Mouse (Mus musculus): ENCODE results near the gene Atcay. TPM values are rescaled to one million over a fixed set of nuclear protein-coding genes. Genes with fewer than 3 reads are reported as not detected.

Atcay gene
- 33.7 and 36.8 TPM in 2 replicates for polyA plus RNA-seq (2016; fragmentation: Nextera tagmentation; extraction: Ambion mirVana)

- Histone ChIP-seq H3K4me1 (peaks cover 36% of the 10 kb centered on the region), H3K36me3 (no peaks in the 10 kb centered on the region), H3K9ac (peak within 1 kb of the TSS; percentile 77), H3K27me3 (peaks cover 17% of the 10 kb centered on the region; the same call in 1 of the 2 replicates), H3K27ac (peak within 1 kb of the TSS; percentile 85), H3K4me2 (replicated peaks) (peak within 1 kb of the TSS; percentile 62), H3K4me3 (peak within 1 kb of the TSS; percentile 58), H3K9me3 (replicated peaks) (no peaks in the 10 kb centered on the region)
- ATAC-seq (ENCODE audit: low FRiP score): peak; percentile 90
- WGBS: 7% methylated on average over 27 of the region's 27 CpGs
Observed at GRCm38 (mm10) chr10:81230438-81231332, at the start of gene Atcay. Gene Atcay (minus strand): TSS chr10:81230833.

DNA sequence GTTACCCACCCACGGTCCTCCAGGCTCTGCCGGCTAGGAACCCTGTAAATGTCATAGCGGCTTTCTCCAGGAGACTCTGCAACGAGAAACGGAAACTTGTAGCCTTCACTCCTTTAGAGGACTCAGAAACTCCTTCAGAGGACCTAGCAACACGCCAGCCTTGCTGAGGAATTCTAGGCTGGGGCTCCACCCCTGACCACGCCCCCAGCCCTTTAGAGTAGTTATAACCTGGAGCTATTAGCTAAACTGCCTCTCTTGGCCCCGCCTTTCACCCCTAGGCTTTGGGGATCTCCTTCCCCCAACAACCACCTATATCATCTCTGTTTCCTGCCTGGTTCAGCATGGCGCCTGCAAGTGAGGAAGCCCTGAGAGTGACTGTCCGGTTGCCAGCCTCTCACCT is 48.9 kb upstream of the Atcay start:
- no peak overlapping the region for H3K27ac ChIP-seq
- no peak overlapping the region for H3K4me3 ChIP-seq
- H3K4me1 ChIP-seq: 0 out of 2 replicates have a peak, but pooled peaks cover 1% of the 10 kb centered on the region
- H3K36me3 ChIP-seq: no peaks in the 10 kb centered on the region
- H3K9ac ChIP-seq: no peak overlapping the region
- no peak overlapping the region for H3K4me2 ChIP-seq (replicated peaks)
- H3K9me3 ChIP-seq (replicated peaks): peaks cover 2% of the 10 kb centered on the region; the same call in 1 of the 2 replicates
- no peak for ATAC-seq (ENCODE audit: low FRiP score)
- WGBS: 42% methylated on average over 10 of the region's 10 CpGs
- H3K27me3 ChIP-seq: peaks cover 41% of the 10 kb centered on the region

DNA sequence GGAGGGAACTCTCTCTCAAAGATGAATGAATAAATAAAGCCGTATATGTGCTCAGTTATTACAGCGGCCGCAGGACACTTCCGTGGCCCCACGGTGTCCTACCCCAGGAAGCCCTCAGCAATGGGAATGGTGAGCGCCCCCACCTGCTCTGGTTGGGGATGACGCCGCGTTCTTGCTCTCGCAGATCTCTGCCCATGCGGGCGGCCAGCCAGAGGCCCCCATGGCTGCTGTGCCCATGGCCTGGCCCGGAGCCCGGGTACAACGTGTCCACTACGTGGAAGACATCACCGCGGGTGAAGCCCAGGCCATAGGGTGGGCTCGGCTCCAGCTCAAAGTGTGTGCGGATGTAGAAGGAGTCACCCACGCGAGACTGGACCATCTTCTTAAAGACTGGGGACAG is 47.0 kb upstream of the Atcay start:
- no peaks in the 10 kb centered on the region for H3K4me1 ChIP-seq
- H3K36me3 ChIP-seq: peaks cover 12% of the 10 kb centered on the region
- peaks cover 23% of the 10 kb centered on the region for H3K27me3 ChIP-seq
- peaks cover 2% of the 10 kb centered on the region; the same call in 1 of the 2 replicates for H3K9me3 ChIP-seq (replicated peaks)
- H3K27ac ChIP-seq: no peak overlapping the region
- WGBS: 75% methylated on average over 22 of the region's 22 CpGs
- H3K4me2 ChIP-seq (replicated peaks): no peak overlapping the region
- ATAC-seq (ENCODE audit: low FRiP score): no peak
- no peak overlapping the region for H3K9ac ChIP-seq
- H3K4me3 ChIP-seq: no peak overlapping the region

GRCm38 (mm10) chr10:81273842-81274241 is 43.2 kb upstream of the Atcay start:
- Histone ChIP-seq H3K9ac (no peak overlapping the region), H3K4me3 (no peak overlapping the region), H3K9me3 (replicated peaks) (peaks cover 2% of the 10 kb centered on the region; the same call in 1 of the 2 replicates), H3K27ac (no peak overlapping the region), H3K4me2 (replicated peaks) (no peak overlapping the region), H3K36me3 (peaks cover 33% of the 10 kb centered on the region), H3K27me3 (0 out of 2 replicates have a peak, but pooled peaks cover under 1% of the 10 kb centered on the region), H3K4me1 (peaks cover 2% of the 10 kb centered on the region)
- no peak for ATAC-seq (ENCODE audit: low FRiP score)
- 94% methylated on average over 19 of the region's 19 CpGs for WGBS

- ATAC-seq (ENCODE audit: low FRiP score): no peak
- H3K36me3 ChIP-seq: peaks cover 33% of the 10 kb centered on the region
- H3K9ac ChIP-seq: no peak overlapping the region
Observed at GRCm38 (mm10) chr10:81272356-81272755, 41.7 kb upstream of the Atcay start.

DNA sequence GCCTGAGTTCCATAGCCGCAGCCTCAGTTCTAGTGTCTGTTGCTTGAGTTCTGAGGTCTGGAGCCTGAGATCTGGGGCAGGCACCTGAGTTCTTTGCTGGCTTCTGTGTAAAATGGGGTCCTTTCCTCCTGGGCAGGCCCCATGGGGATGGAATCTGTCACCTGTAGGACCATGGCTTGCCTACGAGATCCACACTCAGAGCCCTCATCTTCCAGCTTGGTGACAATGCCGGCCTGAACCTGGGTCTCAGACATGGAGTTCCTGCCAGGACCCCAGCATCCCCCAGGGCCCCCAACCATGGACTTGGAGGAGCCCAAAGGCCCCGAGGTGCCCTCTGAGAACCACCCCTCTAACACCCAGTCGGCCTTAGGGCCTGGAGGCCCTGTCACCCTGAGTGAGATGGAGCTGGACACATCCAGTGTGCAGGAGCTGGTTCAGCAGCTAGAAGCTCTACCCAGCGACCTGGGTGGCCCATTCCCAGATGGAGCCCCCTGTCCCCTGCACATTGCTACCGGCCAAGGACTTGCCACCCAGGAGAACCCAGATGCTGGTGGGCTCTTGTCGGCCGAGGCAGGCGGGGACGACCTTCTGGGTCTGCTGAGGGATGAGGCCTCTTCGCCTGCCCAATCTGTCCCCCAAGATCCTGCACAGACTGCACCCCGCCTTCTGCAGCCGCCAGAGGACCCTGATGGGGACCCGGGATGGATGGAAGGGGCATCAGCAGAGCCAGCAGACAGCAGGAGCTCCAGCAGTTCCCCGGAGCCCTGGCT is 38.2 kb upstream of the Atcay start:
- Histone ChIP-seq H3K4me3 (peak overlapping the region; percentile 69), H3K4me1 (peaks cover 18% of the 10 kb centered on the region), H3K9ac (peak overlapping the region; percentile 78), H3K4me2 (replicated peaks) (peak overlapping the region; percentile 66), H3K27ac (no peak overlapping the region), H3K27me3 (no peaks in the 10 kb centered on the region), H3K36me3 (peaks cover 47% of the 10 kb centered on the region), H3K9me3 (replicated peaks) (no peaks in the 10 kb centered on the region)
- WGBS: 81% methylated on average over 16 of the region's 16 CpGs
- ATAC-seq (ENCODE audit: low FRiP score): no peak

More at GRCm38 (mm10) chr10:81272356-81272755, 41.7 kb upstream of the Atcay start:
- 92% methylated on average over 21 of the region's 21 CpGs for WGBS
- no peak overlapping the region for H3K4me3 ChIP-seq
- no peaks in the 10 kb centered on the region for H3K27me3 ChIP-seq
- H3K27ac ChIP-seq: no peak overlapping the region
- peaks cover 2% of the 10 kb centered on the region; the same call in 1 of the 2 replicates for H3K9me3 ChIP-seq (replicated peaks)
- H3K4me1 ChIP-seq: peaks cover 9% of the 10 kb centered on the region
- H3K4me2 ChIP-seq (replicated peaks): no peak overlapping the region

GRCm38 (mm10) chr10:81268056-81268455 is 37.4 kb upstream of the Atcay start:
- Histone ChIP-seq H3K4me1 (peaks cover 18% of the 10 kb centered on the region), H3K36me3 (peaks cover 46% of the 10 kb centered on the region), H3K9ac (peak overlapping the region; percentile 78), H3K27ac (no peak overlapping the region), H3K27me3 (no peaks in the 10 kb centered on the region), H3K9me3 (replicated peaks) (no peaks in the 10 kb centered on the region), H3K4me3 (peak overlapping the region; percentile 69), H3K4me2 (replicated peaks) (peak overlapping the region; percentile 66)
- peak; percentile 31; the same call in 1 of the 2 replicates for ATAC-seq (ENCODE audit: low FRiP score)
- 4% methylated on average over 23 of the region's 23 CpGs for WGBS

DNA sequence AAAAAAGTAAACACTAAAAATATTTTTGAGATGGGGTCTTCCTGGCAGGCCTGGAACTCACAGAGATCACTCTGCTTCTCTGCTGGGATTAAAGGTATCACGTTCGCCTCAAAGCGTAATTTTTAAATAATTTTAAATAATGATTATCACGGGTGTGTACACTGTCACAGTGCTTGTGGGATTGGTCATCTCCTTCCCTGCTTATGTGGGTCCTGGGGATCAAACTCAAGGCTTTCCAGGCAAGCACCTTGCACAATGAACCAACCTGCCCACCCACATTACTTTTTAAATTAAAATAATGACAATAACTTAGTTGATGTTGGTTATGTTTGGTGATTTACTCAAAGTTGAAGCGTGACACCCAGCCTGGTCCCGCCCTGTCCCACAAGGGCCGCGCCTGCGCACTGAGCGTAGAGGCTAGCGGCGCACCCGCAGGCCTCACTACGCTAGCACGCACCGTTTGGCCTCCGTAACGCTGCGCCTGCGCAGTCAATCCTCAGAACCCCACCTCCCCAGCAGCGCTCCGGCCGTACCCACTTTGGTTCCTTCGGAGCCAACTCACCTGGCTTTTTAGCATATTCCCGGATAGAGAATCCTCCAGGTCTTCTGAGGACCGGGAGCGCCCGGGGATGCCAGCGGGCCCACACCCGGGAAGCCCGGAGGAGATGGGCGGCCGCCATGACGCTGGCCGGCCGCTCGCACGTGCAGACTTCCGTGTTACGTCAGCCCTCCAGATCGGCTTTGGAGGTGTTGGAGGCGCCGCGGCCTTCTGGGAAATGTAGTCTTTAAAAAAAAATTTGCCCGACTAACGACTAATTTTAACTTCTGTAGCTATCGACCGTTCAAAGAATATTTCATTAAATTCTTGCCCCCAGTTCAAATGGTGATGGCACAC is 35.8 kb upstream of the Atcay start, which contains the start of the genes Mrpl54 and Apba3:
TSS of gene Mrpl54 (minus strand) at position 724 of the 895 bp plus-strand sequence.
TSS of gene Apba3 (plus strand) at position 750 of the 895 bp plus-strand sequence.
- peak within 1 kb of the TSS; percentile 73 for H3K9ac ChIP-seq
- H3K9me3 ChIP-seq (replicated peaks): no peaks in the 10 kb centered on the region
- peak; percentile 93 for ATAC-seq (ENCODE audit: low FRiP score)
- H3K36me3 ChIP-seq: peaks cover 45% of the 10 kb centered on the region
- WGBS: under 1% methylated on average over 48 of the region's 48 CpGs
- peak within 1 kb of the TSS; percentile 69 for H3K4me3 ChIP-seq
- H3K4me2 ChIP-seq (replicated peaks): peak within 1 kb of the TSS; percentile 66
- peak within 1 kb of the TSS; percentile 80; the same call in 1 of the 2 replicates for H3K27ac ChIP-seq
- peaks cover 18% of the 10 kb centered on the region for H3K4me1 ChIP-seq
- H3K27me3 ChIP-seq: no peaks in the 10 kb centered on the region

DNA sequence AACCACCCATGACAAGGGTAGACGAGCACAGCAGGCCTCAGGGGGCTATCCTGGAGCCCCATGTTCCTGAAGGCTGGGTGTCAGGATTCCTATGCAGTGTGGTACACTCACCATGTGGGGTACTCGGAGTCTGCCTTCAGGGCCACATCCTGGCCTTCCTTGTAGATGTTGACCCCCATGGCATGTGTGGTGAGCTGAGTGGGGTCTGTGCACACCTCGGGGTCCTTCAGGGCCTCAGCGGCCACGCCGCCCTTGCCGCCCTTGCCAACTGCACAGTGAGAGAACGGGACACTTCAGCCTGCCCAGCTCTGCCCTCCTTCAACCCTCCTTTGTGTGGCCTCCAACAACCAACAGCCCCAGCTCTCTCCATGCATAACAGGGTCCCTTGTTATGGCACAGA is 34.9 kb upstream of the Atcay start:
- H3K4me2 ChIP-seq (replicated peaks): peak overlapping the region; percentile 60
- 91% methylated on average over 8 of the region's 8 CpGs for WGBS
- peak overlapping the region; percentile 63; the same call in 1 of the 2 replicates for H3K4me3 ChIP-seq
- peaks cover 4% of the 10 kb centered on the region for H3K27me3 ChIP-seq
- 0 out of 2 replicates have a peak, but pooled peaks cover 2% of the 10 kb centered on the region for H3K9me3 ChIP-seq (replicated peaks)
- 0 out of 2 replicates have a peak, but pooled peaks have one; percentile 3 for ATAC-seq (ENCODE audit: low FRiP score)
- peaks cover 43% of the 10 kb centered on the region for H3K36me3 ChIP-seq
- peak overlapping the region; percentile 73; the same call in 1 of the 2 replicates for H3K9ac ChIP-seq
- H3K27ac ChIP-seq: no peak overlapping the region
- peaks cover 18% of the 10 kb centered on the region for H3K4me1 ChIP-seq

DNA sequence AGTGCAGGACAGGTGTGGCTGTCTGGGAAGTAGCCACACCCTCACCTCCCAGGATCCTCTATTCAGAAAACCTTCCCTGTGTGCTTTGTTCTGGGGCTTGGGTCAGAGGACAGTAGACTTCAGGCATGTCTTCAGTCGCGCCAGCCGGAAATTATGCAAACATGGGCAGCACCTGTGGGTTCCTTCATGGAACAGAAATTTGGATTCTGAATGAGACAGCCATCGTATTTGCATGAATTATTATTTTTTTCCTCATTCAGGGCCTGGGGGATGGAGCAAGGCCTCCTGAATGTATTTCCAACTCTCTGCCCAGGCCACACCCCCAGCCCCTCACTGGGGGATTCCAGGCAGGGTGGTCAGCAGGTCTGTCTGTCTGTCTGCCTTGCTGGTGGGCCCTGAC is 30.4 kb upstream of the Atcay start:
- no peak overlapping the region for H3K4me3 ChIP-seq
- no peak overlapping the region for H3K27ac ChIP-seq
- H3K9me3 ChIP-seq (replicated peaks): 0 out of 2 replicates have a peak, but pooled peaks cover 4% of the 10 kb centered on the region
- no peak for ATAC-seq (ENCODE audit: low FRiP score)
- H3K36me3 ChIP-seq: peaks cover 45% of the 10 kb centered on the region
- no peak overlapping the region for H3K9ac ChIP-seq
- H3K27me3 ChIP-seq: peaks cover 47% of the 10 kb centered on the region
- no peak overlapping the region for H3K4me2 ChIP-seq (replicated peaks)
- 94% methylated on average over 4 of the region's 4 CpGs for WGBS
- H3K4me1 ChIP-seq: peaks cover 29% of the 10 kb centered on the region
